Mouse (Mus musculus) left cerebral cortex, adult 9 months (tissue): ENCODE data around the gene Bsn.
"Not testable (repeated sequence)": the region's sequence is repeated elsewhere in the genome, so short reads cannot be mapped to it uniquely, and the experiment has no call there.

Experiments used
- DNase-seq, 2 experiments: peaks; one replicate each; pipeline ENCODE4 v3.0.0; 2022; ENCODE audit warnings: low spot score in 2 of 2

The Bsn gene

DNA sequence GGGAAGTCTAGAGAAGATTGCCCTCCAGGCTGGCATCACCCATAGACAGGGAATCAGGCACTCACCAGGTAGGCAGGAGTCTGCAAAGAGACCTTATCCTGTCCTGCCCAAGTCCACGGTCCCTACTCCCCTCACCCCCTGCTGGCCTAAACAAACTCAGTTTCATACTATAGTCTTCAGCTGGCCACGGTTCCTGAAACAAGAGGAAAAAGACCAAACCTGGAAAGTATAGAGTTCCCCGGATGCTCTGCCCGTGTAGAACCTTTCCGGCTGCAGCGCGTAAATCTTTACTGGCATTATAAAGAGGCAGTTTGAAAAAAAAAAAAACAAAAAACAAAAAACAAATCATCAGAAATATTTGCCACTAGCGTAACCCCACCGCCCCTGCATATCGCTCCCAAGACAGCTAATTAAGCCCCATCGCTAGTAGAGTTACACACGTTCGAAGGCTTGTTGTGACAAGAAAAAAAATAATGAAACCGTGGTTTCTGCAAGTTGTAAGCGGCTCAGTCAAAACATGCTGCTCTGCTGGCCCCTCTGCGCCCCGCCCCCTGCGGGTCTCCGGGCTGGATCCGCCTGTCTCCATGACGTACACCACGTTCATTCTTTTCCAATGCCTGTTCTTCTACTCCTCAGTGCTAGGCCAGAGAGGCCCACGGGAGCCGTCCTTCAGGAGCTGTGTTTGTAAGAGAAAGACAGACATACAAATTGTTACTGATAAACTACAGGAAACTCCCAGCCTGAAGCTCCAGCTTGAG lies 6.9 kb upstream of the Bsn start:
- no peak for DNase-seq

DNA sequence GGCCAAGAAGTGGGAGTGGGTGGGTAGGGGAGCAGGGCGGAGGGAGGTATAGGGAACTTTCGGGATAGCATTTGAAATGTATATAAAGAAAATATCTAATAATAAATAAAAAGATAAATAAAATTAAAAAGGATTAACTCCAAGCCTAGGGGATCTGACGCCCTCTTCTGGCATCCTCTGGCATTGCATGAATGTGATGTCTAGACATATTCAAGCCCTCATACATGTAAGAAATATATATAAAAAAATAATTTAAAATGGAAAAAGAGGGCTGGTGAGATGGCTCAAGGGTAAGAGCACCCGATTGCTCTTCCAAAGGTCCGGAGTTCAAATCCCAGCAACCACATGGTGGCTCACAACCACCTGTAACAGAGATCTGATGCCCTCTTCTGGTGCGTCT lies 6.0 kb upstream of the Bsn start:
- not testable (repeated sequence) for DNase-seq

DNA sequence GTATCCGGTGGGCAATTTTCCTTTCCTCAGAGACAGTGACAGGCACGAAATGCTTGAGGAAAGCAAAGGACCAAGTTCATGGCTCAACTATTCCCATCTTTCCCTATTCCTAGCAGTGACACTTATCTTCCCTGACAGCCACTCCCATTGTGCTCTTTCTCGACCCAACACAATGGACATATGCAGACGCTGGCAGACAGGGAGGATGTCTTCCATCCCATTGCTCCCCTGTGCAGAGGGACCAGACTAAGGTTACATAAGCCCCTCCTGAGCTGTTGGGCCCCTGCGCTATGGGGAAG lies 747 bp downstream of the Bsn start:
- no peak for DNase-seq

DNA sequence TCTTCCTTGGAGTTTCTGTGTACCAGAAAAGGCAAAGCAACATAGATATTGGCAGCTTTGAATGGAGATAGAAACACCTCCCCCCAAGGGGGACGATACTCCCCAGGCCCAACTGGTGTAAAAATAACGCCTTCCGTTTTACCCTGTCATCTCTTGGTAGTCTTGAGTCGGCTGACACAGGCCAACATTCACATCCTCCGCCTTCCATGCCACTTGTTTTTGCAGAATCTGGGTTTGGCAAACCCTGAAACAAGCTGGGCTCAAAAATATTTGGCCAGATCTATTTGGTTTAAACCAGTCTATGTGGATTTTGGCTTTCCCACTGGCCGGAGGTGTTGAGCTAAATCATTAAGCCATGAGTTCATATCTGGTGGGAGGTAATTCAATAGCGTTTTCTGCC lies 1.2 kb downstream of the Bsn start:
- DNase-seq: no peak

DNA sequence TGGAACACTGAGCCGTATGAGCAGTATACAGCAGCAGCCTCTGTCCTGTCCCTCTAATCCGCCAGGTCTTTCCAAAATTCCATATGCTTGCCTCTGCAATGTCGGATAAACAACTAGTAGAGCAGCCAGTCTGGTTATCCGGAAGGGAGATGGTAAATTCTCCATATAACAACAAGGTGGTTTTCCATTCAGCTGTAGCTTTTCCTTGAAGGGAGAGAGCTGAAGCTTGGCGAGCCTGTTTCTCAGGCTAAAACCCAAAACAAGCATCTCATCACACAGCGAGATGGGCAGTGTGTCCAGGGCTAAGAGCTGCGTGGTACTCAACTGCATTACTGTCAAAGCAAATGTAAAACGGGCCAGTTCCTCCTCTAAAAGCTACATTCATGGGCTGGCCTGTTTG lies 1.7 kb downstream of the Bsn start:
- DNase-seq: no peak

DNA sequence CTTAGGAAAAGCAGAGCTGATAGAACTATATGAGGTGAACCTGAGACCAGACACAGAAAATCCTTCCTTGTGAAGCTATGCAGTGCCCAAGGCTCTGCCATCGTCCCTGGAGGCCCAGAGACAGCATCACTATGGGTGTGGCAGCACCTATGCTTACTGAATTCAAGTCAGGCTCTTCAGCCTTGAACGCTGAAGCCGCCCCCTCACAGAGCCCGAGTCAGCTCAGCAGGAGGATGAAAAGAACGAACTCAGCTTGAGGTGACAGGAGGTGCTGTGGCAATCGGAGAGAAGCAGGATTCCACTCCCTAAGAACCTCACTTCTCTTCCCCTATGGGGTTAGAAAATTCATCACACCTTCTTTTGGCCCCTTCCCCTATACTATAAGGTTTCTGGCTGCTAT lies 2.6 kb downstream of the Bsn start:
- DNase-seq: peak in 1 of 2 experiments; percentile 56

DNA sequence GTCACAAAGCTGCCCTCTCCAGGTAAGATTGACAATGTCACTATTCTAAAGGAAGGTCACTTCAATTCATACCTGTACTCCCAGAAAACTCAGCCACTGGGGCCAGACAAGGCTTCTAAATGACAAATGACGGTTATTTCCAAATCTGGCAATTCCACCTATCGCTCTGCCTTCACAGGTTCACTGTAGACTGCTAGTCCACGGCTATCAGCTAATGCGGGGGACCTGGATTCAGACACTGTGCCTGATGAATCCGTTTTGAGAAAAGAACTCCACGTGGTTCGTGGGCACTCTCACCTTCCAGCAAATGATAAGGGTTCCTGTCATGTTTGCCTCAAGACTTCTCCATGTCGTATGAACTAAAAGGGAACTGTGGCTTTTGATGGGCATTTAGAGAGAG lies 4.4 kb downstream of the Bsn start:
- no peak for DNase-seq

DNA sequence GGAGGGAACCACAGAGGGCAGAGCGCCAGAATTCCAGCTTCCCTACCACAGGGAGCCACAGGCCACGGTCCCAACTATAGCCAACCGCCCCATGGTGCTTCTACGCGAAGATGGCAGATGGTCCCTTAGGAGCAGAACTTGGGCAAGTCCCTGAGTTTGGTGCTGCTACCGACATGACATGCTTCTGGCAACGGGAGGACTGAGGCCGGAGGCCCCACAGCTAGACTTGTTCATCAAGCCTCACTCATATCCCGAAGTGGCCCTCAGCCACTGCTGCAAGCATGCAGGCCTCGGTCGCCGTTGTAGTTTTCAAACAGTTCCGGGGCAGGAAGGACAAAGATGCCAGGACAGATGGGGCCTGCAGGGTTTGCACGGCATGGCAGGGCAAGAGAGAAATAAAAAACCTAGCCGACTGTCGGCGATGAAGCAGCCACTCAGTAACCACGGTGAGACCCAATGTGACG lies 6.6 kb downstream of the Bsn start:
- no peak for DNase-seq

DNA sequence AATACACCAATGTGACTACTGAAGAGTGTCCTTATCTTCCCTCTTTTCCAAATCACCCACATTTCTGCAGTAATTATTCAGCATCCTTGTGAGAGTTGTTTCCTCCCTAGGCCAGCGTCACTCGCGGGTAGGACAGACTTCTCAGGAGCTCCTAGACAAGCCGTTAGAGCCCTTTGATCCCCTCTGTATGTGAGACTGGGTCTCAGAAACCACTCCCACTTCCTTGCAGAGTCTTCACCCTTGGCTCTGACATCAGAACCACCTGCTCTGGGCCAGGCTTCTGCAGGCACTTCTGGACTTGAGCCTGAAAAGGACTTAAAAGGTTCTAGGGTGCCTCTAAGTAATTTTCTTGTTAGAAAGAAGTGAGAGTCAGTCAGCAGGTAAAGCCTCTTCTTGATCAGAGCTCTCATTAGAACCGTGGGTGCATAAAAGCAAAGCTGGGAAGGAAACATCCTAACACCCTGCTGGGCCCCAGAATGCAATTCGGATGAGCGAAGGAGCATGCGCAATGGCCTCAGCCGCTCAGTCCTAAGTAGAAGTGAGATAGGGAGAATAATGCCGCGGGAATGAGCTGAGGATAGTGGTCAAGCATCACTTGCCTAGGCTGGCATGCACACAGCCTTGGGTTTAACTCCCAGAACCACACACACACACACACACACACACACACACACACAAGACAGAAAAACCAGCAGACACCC lies 7.2 kb downstream of the Bsn start:
- DNase-seq: no peak

DNA sequence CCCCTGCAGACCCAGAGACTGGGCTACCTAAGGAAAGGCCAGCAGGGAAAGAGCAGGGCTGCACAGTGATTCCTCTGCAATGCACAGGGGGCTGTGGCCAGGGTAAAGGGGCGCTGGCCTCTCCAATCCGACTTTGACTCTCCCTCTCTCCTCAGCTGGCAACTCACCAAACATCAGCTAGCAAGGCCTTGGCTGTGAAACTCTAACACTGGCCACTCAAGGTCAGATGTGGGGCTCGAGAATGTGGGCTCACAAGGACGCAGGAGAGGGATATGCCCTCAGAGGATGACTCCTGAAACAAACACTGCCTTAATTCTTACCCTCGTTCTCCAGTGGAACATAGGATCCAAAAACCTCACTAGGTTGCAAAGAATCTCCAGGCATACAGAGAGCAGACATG lies 11.8 kb downstream of the Bsn start:
- no peak for DNase-seq

DNA sequence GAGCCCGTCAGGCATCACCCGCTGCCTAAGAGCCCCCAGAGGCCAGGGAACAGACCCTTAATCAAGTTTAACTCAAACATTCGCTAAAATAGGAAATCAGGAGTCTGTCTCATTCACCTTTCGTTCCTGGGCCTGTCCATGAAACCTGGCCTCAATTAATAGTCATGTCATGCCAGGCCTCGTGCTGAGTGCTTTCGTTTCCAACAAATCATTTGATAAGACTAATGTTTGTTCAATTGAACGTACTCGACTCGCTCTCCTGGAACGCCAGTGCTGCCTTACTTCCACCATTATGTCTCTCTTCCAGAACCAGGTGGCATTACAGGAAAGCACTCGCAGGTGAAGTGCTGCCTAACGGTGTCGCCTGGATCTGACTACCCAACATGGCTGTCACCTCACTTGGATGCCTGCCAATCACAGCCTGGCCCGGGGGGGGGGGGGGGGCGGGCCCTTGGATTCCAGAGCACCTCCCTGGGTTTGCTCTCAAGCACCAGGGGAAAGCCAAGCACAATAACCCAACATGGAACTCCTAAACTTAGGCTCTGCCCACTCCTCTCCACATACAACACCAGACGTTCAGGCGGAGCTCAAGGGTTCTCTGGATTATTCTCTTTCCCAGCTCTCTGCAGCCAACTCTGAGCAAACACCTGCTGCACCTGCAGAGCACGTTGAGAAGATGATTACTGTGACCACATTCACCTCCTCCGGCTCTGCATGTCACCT lies 14.9 kb downstream of the Bsn start:
- DNase-seq: no peak

DNA sequence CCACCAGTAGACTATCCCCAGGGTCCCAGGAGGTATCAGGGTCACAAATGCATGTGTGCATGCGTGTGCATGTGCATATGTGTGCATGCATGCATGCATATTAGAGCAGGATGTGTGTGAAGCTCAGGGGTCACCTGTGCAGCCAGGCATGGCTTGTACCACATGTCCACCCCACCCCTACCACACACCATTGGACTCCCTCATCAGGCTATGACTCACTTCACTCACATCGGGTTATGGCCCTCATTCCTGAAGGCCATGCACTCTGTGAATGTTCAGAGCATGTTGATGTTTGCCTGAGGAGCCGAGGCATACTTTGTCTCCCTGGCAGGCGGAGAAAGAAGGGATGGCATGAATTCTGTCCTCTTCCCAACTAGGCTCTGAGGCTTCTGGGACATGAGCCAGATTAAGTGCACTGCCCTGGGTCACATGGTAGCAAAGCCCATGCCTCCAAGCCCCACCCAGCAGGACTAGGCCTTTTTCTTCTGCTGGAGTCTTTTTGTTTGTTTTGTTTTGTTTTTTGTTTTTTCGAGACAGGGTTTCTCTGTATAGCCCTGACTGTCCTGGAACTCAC lies 17.3 kb downstream of the Bsn start:
- DNase-seq: no peak

DNA sequence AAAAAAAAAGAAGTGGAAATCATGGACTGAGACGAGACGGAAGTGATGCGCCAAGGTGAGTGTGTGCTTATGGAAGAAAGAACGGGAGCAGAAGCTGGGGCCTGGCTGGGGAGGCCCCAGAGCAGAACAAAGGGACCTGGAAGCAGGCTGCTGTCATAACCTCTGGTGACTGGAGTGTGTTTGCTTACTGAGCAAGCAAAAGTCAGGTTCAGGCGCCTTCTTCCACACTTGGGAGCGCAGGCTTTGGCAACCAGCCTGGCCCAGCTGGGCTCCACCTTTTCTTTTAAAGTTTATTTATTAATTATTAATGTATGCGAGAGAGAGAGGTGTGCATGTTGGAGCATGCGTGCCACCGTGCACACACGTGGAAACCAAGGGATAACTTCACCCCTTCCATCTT lies 20.4 kb downstream of the Bsn start:
- no peak for DNase-seq

DNA sequence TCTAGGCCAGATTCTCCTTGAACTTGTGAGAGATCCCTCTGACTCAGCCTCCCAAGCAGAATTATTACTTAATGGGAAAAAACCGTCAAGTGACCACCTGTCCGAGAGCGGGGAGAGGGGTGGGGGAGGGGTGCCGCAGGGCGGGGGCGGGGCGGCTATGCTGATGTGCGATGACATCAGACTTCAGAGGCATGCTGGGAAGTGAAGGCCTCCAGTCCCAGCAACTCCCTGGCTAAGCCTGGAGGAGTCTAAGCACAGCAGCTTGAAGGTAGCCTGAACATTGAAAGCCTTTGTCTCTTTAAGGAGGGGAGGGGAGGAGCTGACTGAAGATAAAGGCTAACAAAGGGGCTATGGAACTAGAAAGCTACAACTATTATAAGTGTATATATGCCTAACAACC lies 25.0 kb downstream of the Bsn start:
- DNase-seq: no peak

DNA sequence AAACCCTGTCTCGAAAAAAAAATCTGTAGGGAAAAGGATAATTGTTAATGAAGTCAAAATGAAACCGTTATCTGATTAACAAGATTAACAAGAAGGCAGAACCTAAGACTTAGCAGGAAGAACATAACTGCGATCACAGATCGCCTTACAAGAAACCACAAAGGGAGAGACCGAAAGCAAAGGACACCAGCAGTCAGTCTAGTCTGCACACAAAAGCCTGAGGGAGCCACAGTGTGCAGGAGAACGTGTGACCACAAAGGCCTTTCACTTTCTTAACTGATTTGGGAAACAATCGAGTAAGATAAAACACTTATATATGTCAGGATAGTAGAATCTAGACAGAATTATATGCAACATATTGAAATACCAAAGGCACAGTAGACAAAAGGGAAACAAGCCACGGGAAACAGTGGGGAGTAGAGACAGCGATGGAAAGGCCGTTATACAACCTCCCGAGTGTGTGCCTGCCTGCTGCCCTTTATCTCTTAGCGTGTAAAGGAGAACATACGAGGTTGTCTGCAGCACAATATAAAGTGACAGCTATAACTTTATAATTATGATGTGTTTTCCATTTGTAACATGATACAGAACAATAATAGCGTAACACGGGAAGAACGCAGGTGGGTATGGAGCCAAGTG lies 26.4 kb downstream of the Bsn start:
- no peak for DNase-seq

DNA sequence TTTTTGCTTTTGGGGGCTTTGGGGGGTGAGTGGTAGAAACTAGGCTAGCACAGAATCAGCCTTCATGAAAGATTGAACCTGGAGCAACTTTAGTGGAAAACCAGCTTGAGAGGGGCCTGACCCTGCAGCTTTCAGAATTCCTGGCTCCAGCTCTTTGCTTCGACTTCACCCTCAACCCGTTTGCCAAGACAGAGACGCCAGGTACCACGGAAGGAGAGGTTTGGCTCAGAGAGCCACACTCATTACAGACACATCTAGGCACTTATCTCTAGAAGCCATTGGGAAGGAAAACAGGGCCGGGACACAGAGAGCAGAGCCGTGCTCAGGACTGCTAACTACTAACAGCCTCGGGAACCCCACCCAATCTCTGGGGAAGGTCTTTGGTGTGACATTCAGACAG lies 32.3 kb downstream of the Bsn start:
- DNase-seq: no peak

DNA sequence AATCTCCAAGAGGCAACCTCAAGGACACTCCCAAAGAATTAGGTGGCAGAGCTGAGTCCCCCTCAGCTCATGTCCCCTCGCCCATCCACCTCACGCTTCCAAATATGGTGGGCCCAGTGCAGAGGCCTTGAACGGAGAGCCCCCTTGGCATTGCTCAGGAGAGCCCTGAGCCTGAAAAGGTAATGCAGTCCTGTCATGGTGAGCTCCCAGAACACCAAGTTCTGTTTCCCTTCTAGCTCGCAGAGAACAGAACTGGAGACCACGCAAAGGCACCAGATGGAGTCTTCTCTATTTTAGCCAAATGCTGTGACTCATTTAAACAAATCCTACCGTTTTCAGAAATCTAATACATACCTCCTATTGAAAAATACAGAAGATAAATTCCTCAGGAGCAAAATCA lies 32.7 kb downstream of the Bsn start:
- peak in 1 of 2 experiments; percentile 74 for DNase-seq

DNA sequence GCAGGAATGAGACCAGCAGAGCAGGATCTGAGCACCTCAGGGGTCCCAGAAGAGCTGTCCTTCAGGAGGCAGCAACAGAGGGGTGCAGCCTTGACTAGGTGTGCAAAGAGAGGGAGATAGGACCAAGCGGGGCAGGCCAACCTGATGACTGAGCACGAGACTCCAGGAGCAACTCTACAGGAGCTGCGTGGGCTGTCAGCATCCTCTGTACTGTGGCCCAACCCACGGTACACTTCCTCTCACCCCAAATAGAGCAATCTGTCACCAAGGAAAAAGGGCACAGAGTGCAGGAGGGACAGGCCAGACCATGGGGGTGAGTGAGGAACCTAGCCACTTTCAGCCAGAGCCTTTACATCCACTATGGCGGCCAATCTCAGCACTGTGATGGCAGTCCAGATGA lies 33.4 kb downstream of the Bsn start:
- DNase-seq: no peak

DNA sequence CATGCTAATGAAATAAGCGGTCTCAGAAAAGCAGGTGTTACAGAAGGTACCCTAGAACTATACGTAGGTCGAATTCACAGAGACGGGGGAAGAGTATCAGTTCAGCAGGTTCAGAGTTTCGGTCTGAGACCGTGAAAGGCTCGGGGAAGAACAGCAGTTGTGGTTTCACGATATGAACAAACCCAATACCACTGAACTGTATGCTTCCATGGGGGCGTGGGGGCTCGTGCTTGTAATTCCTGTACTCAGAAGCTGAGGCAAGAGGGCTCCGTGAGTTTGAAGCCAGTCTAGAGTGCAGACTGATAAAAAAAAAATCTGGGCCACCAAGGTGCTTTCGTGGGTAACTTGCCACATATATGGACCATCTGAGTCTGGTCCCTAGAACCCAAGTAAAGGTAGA lies 35.4 kb downstream of the Bsn start:
- no peak for DNase-seq

DNA sequence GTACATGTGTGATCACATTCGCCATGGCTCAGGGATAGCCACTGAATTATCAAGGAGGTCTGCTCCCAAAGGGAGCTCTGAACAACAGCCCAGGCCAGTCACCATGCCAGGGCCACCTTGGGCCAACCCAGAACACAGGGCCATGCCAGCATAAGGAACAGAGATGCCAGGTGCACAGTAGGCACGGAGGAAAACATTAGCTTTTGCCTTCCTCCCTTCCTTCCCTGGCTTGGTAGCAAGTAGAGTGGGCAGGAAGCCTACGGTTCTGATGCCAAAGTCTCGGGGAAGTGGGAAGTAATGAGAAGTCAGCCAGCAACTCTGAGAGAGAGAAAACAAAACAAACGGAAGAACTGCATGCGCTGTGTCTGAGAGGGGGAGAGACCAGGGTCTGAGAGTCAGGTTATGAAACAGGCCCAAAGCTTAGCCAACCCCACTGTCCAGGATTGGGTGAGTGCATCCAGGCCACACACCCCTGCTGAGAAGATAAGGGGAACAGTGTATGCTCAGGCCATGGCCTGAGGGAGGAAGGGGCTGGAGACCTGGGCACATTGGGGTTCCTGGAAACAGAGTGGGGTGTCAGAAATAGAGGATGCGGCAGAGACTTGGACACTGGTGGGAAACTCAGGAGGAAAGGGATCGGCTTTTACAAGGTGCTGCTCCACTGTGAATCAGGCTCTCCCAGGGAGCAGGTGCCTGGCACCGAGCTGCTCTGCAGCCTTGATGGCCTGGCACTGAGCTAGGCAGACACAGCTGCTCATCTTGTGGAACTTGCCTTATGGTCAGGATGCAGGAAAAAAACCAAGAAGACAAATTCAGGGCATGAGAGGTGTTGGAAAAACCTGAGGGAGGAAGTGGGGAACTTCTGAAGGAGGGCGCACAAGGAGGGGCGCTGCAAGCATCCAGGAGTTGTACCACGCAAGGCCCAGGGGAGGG lies 36.4 kb downstream of the Bsn start:
- peak in 1 of 2 experiments; percentile 79 for DNase-seq

DNA sequence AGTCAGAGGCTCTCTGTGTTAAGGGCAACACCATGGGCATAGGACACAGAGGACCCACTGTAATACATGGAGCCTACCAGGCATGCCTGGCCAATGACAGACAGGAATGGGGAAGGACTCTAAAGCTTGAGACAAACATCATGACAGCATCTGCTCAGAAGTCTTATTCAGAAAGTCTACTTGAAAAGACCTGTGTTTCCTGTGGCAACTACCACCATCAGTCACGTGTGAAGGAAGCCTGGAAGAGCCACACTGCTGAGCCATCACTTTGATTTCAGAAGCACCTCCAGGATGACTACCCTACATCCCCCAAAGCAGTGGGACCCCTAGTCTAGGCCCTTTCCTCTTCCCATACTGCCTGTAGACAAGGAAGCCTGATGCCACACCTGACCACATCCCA lies 39.7 kb downstream of the Bsn start:
- DNase-seq: no peak
